Mouse (Mus musculus) liver, embryonic 13.5 days (tissue): ENCODE data around the gene Ppwd1. TPM values are rescaled to one million over a fixed set of nuclear protein-coding genes. Genes with fewer than 3 reads are reported as not detected.

Experiments
- ATAC-seq: fragments of 200-750 bp; cut with Nextera tagmentation; 2 replicates; pipeline ENCODE4 v1.8.0; 2017; ENCODE audit warnings: low read depth, mild to moderate bottlenecking, moderate number of reproducible peaks, moderate library complexity
- DNase-seq: peaks from one replicate; pipeline ENCODE4 v3.0.0; 2022
- H3K27ac ChIP-seq: fragments of 300-500 bp; sonication (generic); 2 replicates; pipeline ENCODE4 v1.5.1; 2015; ENCODE audit warnings: moderate library complexity, mild to moderate bottlenecking, inconsistent platforms
- H3K27me3 ChIP-seq: fragments of 300-500 bp; sonication (generic); 2 replicates; pipeline ENCODE4 v1.6.1; 2015; ENCODE audit warnings: mild to moderate bottlenecking, inconsistent platforms
- H3K36me3 ChIP-seq: fragments of 300-500 bp; sonication (generic); 2 replicates; pipeline ENCODE4 v1.6.1; 2015; ENCODE audit warnings: mild to moderate bottlenecking, inconsistent platforms
- H3K4me1 ChIP-seq: fragments of 300-500 bp; sonication (generic); replicated peaks from 2 replicates; pipeline ENCODE4 v1.6.1; 2015; ENCODE audit warnings: inconsistent platforms
- H3K4me2 ChIP-seq: fragments of 300-500 bp; sonication (generic); 2 replicates; pipeline ENCODE4 v1.6.1; 2015; ENCODE audit warnings: inconsistent platforms, mild to moderate bottlenecking, moderate library complexity
- H3K4me3 ChIP-seq: fragments of 300-500 bp; sonication (generic); replicated peaks from 2 replicates; pipeline ENCODE4 v1.5.1; 2015; ENCODE audit warnings: mild to moderate bottlenecking, inconsistent platforms
- H3K9ac ChIP-seq: fragments of 300-500 bp; sonication (generic); 2 replicates; pipeline ENCODE4 v1.6.1; 2015; ENCODE audit warnings: mild to moderate bottlenecking, inconsistent platforms
- H3K9me3 ChIP-seq: fragments of 300-500 bp; sonication (generic); replicated peaks from 2 replicates; pipeline ENCODE4 v1.6.1; 2016; ENCODE audit warnings: inconsistent platforms
- WGBS: fragments of 180-500 bp; shearing (Covaris S2); methylation state at CpG from one replicate; pipeline ENCODE4 v1.1.7; 2015; ENCODE audit not compliant: insufficient replicate concordance; 5-methylcytosine and 5-hydroxymethylcytosine counted together
- polyA plus RNA-seq: library from polyadenylated mRNA; unstranded; fragments of >200 nt; fragmentation: Nextera tagmentation; extraction: Ambion mirVana; gene quantifications from 2 replicates; pipeline ENCODE4 v1.2.1, GENCODE M21; 2015

Ppwd1 gene
- polyA plus RNA-seq, 1 experiment from 2014 or later: 10.7 TPM

DNA sequence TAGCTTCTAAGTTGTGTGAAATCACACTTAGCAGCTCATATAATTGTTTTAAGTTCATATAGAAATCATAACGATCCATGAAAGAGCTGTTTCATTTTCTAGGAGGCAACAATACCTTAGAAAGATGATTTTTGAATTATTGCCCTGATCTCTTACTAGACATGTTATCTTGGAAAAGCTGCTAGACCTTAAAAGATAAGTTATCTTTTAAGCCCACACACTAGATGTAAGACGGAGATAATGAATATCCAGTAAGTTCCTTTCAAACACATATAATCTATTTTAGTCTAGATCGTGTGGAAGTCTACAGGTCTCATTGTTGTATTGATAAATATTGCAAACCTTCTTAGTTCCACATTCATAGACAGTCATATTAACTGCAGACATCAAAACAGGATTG is 51.8 kb downstream of the Ppwd1 start:
- ATAC-seq (no peak), DNase-seq (no peak)
- H3K4me1 ChIP-seq: peaks cover 38% of the 10 kb centered on the region
- H3K27me3 ChIP-seq: no peaks in the 10 kb centered on the region
- H3K36me3 ChIP-seq: peaks cover 11% of the 10 kb centered on the region; the same call in 1 of the 2 replicates
- no peaks in the 10 kb centered on the region for H3K9me3 ChIP-seq
- H3K9ac ChIP-seq: peak overlapping the region; percentile 72
- H3K4me3 ChIP-seq: peak overlapping the region; percentile 86
- 0 out of 2 replicates have a peak overlapping the region, but pooled peaks have one; percentile 26 for H3K27ac ChIP-seq
- WGBS: 25% methylated on average over 3 of the region's 3 CpGs
- peak overlapping the region; percentile 83 for H3K4me2 ChIP-seq

DNA sequence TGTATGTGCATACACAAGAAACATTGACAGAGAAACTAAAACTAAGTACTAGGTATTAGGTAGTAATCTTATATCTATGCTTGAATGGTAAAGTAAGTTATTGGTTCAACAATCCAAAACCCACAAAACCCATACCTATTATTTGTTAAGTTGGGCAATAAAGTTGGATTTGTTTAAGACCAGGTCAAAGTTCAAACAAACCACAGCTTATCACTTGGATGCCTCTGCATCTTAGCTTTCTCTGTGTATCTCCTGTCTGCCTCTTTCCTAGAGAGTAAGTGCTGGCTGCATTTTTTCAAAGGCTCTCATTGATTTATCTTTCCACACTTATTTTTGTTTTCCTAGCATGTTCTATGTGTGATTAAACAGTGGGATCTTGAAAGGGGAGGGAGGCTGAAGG is 56.1 kb downstream of the Ppwd1 start:
- no peak overlapping the region for H3K4me3 ChIP-seq
- ATAC-seq (peak; percentile 41; the same call in 1 of the 2 replicates), DNase-seq (no peak)
- no peak overlapping the region for H3K4me2 ChIP-seq
- peaks cover 40% of the 10 kb centered on the region for H3K4me1 ChIP-seq
- H3K27ac ChIP-seq: no peak overlapping the region
- no peaks in the 10 kb centered on the region for H3K27me3 ChIP-seq
- H3K36me3 ChIP-seq: peaks cover 20% of the 10 kb centered on the region
- H3K9me3 ChIP-seq: no peaks in the 10 kb centered on the region
- H3K9ac ChIP-seq: no peak overlapping the region

GRCm38 (mm10) chr13:104171711-104172110 is 56.9 kb downstream of the Ppwd1 start:
- Histone ChIP-seq H3K27ac (no peak overlapping the region), H3K27me3 (no peaks in the 10 kb centered on the region), H3K9me3 (no peaks in the 10 kb centered on the region), H3K9ac (no peak overlapping the region), H3K4me2 (no peak overlapping the region), H3K36me3 (peaks cover 26% of the 10 kb centered on the region), H3K4me3 (no peak overlapping the region), H3K4me1 (peaks cover 34% of the 10 kb centered on the region)
- no peak for DNase-seq
- ATAC-seq: no peak
- 82% methylated on average over 5 of the region's 5 CpGs for WGBS

DNA sequence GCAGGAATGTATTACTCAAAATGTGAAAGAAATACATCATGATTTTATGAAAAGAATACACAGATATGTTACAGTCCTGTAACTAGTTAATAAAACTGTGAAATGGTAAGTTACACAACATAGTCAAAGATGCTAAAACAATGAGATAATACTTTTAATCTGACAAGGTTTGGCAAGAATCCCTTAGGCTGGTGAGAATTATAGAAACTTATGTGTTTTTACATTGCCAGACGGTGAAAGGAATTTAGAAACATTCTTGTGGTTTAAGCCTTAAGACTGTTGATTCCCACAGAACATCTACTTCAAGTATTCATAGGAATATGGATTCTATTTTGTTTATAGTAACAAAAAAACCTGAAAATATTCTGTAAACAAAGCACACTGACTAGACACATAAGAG is 73.0 kb downstream of the Ppwd1 start:
- Histone ChIP-seq H3K27ac (no peak overlapping the region), H3K9me3 (no peaks in the 10 kb centered on the region), H3K36me3 (peaks cover 54% of the 10 kb centered on the region), H3K4me3 (no peak overlapping the region), H3K9ac (no peak overlapping the region), H3K27me3 (no peaks in the 10 kb centered on the region), H3K4me2 (no peak overlapping the region), H3K4me1 (no peaks in the 10 kb centered on the region)
- ATAC-seq: no peak
- no peak for DNase-seq
- WGBS: 78% methylated on average over 1 of the region's 1 CpGs

Other genes starting within 250 kb of the Ppwd1 start
- gene Nln, start 119.2 kb downstream of the Ppwd1 start, polyA plus RNA-seq: 9.1 and 12.1 TPM in 2 replicates
- 0.62 and 0.74 TPM in 2 replicates for gene Sgtb, start 119.1 kb downstream of the Ppwd1 start, polyA plus RNA-seq
- gene Trappc13, start 50.4 kb downstream of the Ppwd1 start, polyA plus RNA-seq: 29.1 and 35.8 TPM in 2 replicates
- 8.3 and 11.0 TPM in 2 replicates for gene Trim23, start 50.0 kb downstream of the Ppwd1 start, polyA plus RNA-seq
- 87.2 and 104 TPM in 2 replicates for gene Cenpk, start 232 bp downstream of the Ppwd1 start, polyA plus RNA-seq
- gene Adamts6, start 59.0 kb upstream of the Ppwd1 start, polyA plus RNA-seq: 0.09 TPM in 2 replicates